Mouse (Mus musculus) yolk sac, embryonic 10.5 days (tissue): ENCODE data around the gene Ybx1.

ENCODE experiments used
- DNase-seq: peaks from one replicate; pipeline ENCODE4 v3.0.0-alpha.2; 2017; ENCODE audit warnings: low spot score

The Ybx1 gene

DNA sequence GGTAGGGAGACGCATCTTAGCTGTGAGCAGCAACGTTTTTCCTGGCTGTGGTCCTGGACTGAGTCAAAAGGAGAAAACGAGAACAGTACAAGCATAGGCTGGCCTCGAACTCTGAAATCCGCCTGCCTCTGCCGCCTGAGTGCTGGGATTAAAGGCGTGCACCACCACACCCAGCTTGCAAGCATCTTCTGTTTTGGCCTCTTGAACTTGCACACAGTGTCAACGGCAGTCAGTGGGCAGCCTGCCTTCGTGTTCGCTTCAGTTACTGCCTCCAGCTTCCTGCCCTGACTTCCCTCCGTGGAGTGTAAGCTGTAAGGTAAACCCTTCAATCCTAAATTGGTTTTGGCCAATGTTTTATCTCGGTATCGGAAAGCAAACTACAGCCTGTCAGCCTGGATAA, 27.8 kb downstream of the Ybx1 start:
- DNase-seq = no peak

DNA sequence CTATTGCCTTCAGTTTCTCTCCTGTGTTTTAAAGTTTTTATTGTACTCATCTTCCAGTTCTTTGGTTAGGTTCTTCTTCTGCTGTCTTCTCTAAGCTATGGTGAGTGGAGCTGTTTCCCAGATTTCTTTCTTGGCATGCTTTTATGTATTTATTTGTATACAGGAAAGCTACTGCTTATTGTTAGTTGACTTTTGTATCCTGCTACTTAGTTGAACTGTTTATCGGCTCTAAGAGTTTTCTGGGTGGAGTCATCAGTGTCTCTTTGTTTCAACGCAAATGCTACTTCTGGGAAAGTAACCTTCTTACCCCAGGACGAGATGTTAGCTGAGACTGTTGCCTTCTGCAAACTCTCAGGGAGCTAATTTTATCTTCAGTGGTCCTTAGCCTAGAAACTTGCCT, 30.9 kb downstream of the Ybx1 start:
- DNase-seq = no peak

DNA sequence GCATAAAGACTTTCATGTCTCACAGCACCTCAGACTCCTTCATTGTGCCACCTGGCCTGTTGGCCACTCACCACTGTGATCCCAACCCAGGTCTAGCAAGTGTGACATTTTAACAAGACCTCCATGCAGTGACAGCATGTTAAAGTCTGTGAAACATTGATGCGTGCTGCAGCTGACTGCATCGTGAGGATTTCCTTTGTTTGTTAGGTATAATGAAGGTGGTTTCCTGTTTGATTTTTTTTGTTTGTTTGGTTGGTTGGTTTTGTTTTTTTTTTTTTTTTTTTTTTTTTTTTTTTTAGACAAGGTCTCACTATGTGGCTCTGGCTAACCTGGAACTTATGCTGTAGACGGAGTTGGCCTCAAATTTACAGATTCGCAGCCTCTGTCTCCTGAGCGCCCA, 31.9 kb downstream of the Ybx1 start:
- DNase-seq = no peak

DNA sequence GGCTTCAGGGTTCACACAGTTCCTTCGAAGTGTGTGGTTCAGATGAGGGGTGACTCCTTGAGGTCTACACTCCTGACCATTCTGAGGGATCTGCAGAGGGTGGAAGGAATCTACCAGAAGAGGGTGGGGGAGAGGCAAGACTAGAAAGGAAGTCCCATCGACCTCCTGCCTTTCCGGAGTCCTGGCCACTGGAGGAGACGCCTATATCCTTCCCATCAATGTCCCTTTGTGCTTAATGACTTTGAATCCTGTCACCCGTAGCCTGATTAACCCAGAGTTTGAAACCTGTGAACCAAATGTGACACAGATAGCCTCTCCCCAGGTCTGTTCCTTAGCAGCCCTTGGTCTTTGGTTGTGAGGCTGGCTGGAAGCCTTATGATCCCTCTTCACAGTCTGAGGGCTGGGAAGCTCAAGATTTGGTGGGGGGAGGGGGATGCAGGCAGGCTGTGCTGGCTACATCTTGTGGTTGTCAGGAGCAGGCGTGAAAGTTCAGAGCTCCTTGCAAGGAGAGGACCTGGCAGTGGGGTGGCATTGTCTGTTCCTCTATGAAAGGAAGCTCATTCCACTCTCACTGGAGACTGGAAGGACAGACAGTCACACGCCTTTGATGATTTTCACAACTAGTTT, 33.2 kb downstream of the Ybx1 start:
- no peak for DNase-seq

DNA sequence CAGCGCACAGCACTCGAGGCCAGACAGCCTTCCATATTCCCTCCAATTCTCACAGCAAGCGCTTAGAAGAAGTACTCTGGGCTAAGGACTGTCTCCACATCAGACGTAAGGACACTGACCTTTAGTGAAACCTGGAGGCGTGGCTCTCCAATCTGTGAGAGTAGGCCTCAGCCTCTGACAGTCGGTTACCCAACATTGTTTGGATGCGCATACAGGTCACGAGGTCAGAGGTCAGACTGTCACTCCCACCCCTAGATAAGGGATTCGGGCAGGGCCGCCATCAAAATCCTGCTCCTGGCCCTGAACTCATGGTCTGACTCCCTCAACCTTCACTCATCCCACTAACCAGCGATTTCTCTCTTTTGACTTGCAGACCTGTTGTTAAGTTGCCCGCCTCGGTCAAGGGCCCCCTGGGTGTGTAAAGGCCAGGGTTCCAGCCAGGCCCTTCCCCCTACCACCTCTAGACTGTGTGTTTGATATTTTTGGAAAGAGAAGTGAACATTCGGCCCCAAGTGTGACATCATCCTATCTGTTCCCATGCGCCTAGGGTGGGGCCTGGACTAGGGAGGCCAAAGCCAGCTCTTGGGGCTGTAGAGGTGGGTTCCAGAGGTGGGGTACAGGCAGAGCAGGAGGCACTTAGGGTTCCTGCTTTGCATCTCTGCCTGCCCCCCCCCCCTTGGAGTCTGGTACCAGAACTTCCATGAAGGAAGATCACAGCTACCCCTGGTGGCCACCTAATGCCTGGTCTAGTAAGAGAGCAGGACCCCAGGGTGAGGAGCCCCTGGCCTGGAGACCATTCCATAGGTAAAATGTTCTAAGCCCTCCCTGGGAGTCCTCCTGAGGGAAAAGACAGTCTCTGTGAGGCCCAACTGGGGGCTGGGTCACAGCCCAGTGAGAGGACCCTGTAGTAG, 34.8 kb downstream of the Ybx1 start:
- DNase-seq = peak; percentile 60

DNA sequence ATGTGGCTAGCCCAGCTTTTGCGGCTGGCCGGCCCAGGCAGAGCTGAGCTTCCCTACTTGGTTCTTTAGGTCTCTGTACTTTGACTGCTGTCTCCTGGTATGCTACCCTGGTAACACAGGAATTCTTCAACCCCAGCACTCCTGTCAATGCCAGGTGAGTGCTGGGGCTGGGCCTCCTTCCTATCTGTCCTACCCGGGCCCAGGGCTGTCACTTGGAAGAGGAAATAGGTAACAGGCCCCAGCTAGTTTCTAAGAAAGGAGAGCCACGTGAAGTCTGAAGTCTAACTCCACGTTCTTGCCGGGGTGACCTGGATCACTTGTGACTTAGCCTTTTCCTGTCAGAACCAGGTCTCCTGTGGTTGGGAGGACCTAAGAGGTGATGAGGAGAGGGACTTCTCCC, 37.3 kb downstream of the Ybx1 start:
- peak; percentile 33 for DNase-seq

DNA sequence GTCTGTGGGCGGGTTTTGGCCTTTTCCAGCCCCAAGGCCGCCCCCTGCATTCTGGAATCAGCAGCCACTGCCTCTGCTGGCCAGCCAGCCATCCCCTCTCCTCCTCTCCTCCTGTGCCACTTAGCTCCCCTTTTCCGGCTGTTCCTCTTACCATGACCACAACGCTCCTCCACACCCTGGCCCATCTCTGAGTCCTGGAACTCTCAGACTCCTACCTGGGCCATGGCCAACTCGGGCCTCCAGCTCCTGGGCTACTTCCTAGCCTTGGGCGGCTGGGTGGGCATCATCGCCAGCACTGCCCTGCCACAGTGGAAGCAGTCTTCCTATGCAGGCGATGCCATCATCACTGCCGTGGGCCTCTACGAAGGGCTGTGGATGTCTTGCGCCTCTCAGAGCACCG, 39.1 kb downstream of the Ybx1 start, which contains the start of gene Cldn19:
Cldn19 (plus strand) TSS at position 64 of the 400 bp plus-strand sequence.
- DNase-seq = no peak

DNA sequence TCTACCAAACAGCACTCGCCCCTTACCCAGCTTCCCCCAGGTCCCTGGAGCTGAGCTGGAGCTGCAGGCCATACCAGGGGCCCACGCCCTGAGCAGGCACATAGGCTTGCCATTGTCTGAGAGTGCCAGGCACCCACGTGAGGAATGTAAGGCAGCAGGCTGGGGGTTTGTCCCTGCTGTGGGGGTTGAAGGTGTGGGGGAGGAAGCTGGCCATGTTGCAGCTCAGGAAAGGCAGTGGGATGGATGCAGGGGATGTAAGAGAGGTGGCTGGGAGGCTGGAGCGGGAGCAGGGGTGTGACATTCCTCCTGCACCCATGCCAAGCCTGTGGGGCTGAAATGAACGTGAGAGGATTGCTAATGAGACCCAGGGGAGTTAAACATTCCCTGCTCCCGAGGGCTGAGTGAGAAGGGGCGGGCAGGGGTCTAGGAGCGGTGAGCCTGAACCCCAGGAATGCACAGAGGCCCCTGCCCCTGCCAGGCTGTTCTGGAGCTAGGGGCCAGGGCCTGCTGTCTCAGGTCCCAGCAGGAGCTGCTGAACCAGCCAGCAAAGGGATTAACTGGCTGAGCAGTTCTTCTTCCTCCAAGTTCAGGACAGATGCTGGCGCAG, 40.3 kb downstream of the Ybx1 start:
- DNase-seq = no peak

DNA sequence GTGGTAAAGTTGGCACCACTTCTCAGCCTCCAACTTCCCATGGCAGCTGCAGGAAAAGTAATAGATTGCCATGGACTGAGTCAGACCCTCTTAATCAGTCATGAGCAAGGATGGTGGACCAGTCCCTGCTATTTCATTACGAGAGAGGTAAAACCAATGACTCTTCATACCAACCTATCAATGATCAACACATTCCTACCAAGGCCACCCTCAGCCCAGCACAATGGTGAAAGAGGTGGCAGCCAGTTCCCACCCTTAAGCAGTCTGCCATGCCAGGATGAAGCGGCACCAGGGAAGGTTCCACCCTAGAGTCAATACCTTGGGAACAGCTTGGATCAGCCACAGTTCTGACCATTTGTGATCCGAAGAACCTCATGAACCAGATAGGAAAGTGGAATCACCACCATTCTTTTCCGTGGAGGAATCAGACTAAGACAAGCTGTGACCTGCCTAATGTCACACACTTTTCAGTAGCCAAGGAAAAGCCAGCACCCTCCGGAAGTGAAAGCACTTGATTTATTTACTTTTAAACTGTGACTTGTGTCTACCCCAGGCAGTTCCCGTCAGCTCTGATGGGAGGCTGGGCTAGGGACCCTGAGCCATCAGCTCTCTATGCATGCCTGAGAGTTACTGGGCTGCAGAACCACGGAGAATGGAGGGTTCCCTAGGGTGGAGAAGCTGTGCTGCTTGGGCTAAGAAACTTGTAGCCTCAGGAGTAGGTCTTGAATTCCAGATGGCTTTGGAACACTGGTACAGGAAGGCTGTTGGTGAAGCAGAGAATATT, 42.2 kb downstream of the Ybx1 start:
- no peak for DNase-seq

DNA sequence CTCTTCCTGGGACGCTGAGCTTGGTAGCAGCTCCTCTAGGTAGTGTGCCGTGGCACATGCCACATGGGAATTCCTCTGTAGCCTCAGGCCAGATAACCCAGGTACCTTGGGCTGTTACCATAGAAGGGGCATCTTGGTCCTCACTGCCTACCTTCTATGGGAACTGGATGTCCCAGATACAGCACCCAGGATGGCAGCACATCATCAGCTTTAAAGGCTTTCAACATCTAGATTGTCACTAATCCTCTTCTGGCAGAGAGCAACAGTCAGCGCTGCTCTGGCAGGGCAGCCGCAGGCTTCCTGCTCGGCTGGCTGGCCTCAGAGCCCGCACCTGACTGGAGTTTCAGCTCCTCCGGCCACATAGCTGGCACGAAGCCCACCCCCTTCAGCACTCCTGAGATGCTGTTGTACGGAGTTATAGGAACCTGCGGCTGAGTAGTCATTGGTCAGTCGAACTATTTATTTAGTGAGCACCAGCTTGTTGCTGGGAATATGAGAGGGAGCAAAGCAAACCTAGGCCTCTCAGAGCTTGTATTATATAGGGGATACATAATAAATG, 45.9 kb downstream of the Ybx1 start:
- no peak for DNase-seq

DNA sequence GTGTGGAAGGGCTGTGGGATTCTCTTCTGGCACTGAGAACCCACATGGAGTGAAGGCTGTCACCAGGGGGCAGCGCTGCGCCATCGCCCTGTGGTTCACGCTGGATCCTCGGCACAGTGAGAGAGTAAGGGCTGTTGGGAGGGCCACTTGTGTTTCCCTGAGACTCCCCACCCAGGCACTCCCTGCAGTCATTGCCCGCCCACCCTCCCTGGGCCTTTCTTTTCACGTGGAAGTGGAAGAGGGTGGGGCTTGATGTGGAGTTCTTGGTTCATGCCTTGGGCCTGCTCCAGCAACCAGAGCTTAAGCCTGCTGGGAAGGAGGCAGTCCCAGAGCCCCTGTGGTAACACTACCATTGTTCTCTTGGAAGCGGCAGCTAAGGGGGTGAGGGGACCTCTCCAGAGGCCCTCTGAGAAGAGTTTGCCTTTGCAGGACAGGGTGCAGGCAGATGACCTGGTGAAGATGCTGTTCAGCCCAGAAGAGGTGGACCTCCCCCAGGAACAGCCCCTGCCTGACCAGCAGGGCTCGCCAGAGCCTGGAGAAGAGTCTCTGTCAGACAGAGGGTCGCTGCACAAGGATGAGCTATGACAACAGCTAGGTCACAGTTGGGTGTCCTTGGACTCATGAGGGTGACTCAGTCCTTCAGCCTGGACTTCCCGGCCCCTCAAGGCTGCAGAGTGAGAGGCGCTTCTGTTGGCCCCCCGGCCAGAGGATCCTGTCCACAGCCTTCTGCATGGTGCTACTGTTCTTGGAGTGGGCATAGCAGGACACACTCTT, 46.8 kb downstream of the Ybx1 start:
- no peak for DNase-seq

DNA sequence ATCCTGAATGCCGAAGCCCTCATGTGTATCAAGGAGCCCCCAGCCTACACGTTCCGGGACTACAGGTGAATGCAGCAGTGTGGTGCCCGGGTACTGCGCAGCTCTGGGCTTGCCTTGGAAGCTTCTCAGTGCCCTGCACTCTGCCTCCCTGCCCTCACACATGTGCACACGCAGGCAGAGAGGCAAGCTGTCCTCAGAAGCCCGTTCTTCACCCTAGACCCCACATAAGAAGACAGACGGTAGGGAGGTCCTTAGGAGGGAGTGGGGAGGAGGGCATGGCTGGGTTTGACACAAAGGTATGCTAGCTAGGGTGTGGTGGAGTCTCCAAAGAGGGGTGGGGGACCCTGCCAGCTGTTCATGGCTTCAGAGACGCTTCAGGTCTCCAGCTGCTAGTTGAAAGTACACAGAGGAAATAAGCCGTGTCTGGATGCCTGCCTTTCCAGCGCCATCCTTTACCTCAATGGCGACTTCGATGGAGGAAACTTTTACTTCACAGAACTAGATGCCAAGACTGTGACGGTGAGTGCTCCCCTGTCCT, 47.6 kb downstream of the Ybx1 start:
- no peak for DNase-seq

DNA sequence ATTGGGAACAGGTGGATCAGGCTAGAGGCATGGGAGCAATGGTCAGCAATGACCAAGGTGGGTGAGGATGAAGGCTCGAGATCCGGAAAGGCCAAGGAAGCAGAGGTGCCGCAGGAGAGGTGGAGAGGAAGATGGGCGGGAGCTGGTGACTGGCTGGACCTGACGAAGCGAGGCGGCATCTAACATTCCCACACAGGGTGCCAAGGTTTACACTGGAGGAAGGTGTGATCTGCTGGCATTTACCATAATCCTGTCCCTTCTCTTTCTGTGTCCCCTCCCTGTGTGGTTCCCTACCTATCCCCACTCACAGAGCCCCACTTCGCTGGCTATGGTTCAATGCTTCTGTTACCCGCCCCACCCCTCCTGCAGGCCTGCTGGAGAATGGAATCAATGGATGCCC, 48.4 kb downstream of the Ybx1 start:
- DNase-seq = no peak

DNA sequence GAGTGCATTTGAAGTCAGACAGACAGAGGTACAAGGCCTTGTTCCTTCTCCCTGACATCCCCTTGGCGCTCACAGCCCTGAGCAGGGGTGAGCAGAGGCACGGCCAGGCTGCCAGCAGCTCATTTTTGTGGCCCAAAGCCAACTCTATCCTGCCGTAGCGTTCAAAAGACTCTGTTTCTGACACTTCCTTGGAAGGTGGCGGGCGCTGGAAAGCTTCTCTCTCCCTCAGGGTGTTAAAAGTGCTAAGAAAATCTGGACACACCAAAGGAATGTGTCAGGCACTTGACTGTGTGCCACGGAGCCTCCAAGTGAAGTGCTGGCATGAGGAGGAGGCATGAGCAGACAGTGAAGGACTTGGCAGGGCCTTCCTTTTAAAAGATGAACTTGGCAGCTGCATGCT, 48.8 kb downstream of the Ybx1 start:
- DNase-seq = no peak

DNA sequence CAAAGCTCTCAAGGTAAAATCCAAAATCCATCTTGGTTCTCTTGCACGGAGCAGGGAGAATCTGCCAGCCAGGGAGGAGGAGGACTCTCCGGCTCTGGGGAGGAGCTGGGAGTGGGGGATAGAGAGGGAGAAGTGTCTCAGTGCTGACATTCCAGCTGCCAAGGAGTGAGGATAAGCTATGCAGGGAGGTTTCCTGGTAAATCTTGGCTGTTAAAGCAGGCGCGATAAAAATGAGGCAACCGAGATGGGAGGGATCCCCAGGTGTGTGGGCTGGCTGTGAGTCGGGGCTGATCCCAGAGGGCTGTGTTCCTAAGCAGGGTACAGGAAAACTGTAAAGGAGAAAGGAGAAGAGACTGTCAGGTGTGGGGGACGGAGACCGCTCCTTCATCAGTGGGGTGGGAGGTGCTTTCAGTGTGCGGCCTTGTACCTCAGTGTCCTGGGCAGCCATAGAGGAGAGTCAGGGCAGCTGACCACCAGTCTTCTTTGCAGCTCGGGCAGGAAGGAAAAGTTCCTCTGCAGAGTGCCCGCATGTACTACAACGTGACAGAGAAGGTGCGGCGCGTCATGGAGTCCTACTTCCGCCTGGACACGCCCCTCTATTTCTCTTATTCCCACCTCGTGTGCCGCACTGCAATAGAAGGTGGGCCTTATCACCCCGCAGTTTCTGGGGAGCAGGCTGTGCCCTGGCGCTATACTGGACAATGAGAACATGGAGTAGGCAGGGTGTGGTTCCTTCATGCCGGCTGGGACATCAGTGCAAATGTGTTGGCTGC, 49.8 kb downstream of the Ybx1 start:
- DNase-seq = no peak

DNA sequence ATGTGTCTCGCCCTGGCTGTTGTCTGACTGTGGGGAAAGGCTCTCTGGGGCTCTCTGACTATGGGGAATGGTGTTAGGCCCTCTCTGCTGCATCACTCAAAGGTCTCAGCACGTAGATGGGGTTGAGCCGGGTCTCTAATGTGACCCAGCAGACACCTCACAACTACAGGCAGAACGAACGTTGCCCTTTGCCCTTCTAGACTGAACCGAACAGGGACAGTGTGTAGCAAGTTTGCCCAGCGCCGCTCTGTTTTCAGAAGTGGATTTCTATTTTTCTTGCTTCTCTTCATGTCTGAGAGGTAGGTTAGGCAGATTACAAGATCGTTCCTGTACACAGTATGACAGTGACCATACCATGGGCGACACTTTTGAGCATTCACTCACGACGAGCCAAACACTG, 51.8 kb downstream of the Ybx1 start:
- no peak for DNase-seq

DNA sequence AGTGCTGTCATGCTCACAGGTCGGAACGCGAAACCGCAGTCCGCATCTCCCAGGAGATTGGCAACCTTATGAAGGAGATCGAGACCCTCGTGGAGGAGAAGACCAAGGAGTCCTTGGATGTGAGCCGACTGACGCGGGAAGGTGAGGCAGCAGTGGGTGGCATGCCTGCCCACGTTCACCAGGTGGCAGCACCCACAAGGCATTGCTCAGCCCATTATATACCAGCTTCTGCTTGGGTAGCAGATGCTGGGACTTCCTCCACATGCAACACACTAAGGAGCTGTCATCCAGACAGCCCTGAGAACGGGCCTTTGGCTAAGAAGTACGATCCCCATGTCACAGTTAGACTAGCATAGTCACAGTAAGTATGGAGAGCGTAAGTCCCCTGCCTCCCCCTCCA, 52.7 kb downstream of the Ybx1 start:
- no peak for DNase-seq

DNA sequence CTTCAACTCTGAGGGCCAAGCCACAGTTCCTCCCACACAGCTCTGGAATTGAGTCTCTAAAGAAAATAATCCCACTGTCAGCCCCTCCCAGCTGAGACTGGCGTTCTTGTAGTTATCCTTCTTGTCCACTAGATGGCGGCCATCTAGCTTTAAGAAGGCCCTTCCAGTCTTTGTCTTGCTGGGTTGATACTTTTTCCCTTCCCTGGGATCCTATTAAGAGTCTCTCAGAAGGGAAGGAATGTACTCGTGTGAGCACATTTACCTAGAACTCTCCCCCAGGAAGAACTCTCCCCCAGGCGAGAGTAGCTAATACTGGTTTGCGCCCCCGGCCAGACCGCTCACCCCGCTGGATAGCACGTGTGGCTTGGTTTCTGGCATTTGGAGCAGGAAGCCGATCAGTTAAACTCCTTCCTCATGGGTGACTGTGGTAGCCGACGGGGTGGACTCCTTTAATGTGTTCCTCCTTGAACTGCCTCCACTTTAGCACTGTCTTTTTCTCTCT, 55.2 kb downstream of the Ybx1 start:
- peak; percentile 50 for DNase-seq

DNA sequence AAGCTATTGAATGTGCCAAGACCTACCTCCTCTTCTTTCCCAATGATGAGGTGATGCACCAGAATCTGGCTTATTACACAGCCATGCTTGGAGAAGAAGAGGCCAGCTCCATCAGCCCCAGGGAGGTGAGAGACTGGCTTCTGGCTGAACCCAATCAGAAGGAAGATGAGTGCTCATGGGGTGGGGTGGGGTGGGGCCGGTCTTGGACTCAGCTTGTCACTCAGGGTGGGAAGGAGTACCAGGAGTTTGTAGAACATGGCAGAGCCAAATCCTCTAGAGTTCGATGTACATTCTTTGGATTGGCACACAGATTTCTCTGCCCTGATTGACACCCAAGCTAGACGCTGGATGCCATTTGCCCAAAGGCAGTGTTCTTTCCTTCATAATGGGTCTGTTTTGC, 55.7 kb downstream of the Ybx1 start:
- DNase-seq = no peak

DNA sequence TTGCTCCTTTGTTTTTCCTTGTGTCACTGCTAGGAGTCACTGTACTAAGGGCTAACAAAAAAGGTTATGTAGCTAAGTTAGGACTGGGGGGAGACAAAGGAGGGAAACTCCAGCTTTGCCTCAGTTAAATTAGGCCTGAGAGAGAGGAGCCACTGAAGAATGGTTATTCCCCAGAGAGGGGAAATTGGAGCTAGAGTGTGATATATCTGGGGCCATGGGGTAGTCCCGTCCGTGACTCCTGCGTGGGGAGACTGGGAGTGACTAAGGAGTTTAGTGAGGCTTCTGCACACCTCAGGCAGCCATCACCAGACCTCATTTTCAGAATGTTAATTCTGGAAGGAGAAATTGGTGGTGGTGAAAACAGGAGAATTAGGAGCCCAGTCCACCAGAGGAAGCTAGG, 60.1 kb downstream of the Ybx1 start:
- no peak for DNase-seq
